Mouse (Mus musculus): ENCODE results near the gene Dhodh. TPM values are rescaled to one million over a fixed set of nuclear protein-coding genes. Genes with fewer than 3 reads are reported as not detected.
A peak's percentile ranks its signal among the peaks of the same experiment; 100 is the strongest.

Dhodh gene
- polyA plus RNA-seq, 1 experiment from 2014 or later: 34.7 TPM

DNA sequence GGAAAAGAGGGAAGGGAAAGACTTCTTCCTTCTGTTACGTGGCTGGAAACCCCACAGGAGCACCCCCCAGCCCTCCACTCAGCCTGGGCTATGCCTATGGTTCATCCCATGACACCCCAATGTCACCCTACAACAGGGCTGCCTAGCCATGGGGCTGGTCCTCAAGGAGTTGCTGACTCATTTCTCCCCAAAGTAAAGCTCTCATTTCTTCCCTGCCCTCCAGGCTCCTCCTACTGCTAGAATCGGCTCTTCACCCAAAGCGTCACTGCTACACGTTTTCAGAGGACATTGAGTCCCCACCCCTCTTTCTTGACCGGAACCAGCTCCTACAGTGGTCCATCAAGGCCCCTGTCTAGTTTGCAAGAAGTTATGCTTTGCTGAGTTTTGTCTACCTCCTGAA is 66.3 kb downstream of the Dhodh start:
- ATAC-seq (ENCODE audit: low read depth): no peak
- H3K27ac ChIP-seq (replicated peaks; ENCODE audit: low read depth, low read length): peak overlapping the region; percentile 48; the same call in 1 of the 2 replicates
- H3K4me2 ChIP-seq (ENCODE audit: low read depth, low read length): no peak overlapping the region
- no peak overlapping the region for H3K4me3 ChIP-seq (ENCODE audit: low read depth, low read length)
- H3K9ac ChIP-seq (ENCODE audit: low read depth, low read length): no peak overlapping the region
- H3K27me3 ChIP-seq (replicated peaks; ENCODE audit: control insufficient read depth, insufficient read depth, low read length): no peaks in the 10 kb centered on the region
- H3K9me3 ChIP-seq (ENCODE audit: control insufficient read depth, low read length): no peaks in the 10 kb centered on the region
- peaks cover 5% of the 10 kb centered on the region; the same call in 1 of the 2 replicates for H3K4me1 ChIP-seq (ENCODE audit: control insufficient read depth, insufficient read depth, low read length)
- H3K36me3 ChIP-seq (ENCODE audit: control insufficient read depth, insufficient read depth, low read length): peaks cover 17% of the 10 kb centered on the region
- WGBS: 63% methylated on average over 5 of the region's 5 CpGs
- DNase-seq (ENCODE audit: low spot score): no peak

Other genes with a start within 250 kb of the Dhodh start
- gene Pmfbp1, start 114.6 kb downstream of the Dhodh start, polyA plus RNA-seq (2014; fragmentation: Nextera tagmentation; extraction: Ambion mirVana): 0.08 and 0.38 TPM in 2 replicates
- gene Dhx38, start 42.8 kb downstream of the Dhodh start, polyA plus RNA-seq (2014; fragmentation: Nextera tagmentation; extraction: Ambion mirVana): 17.4 and 19.5 TPM in 2 replicates
- gene Txnl4b, start 42.8 kb downstream of the Dhodh start, polyA plus RNA-seq (2014; fragmentation: Nextera tagmentation; extraction: Ambion mirVana): 23.5 and 25.4 TPM in 2 replicates
- 2.3 and 4.3 TPM in 2 replicates for gene Hp, start 29.5 kb downstream of the Dhodh start, polyA plus RNA-seq (2014; fragmentation: Nextera tagmentation; extraction: Ambion mirVana)
- gene Pkd1l3, start 5.8 kb upstream of the Dhodh start, polyA plus RNA-seq (2014; fragmentation: Nextera tagmentation; extraction: Ambion mirVana): 0.24 TPM in 1 of 2 replicates, not detected in the other
- 118 and 136 TPM in 2 replicates for gene Ist1, start 84.6 kb upstream of the Dhodh start, polyA plus RNA-seq (2014; fragmentation: Nextera tagmentation; extraction: Ambion mirVana)
- gene Zfp821, start 96.9 kb upstream of the Dhodh start, polyA plus RNA-seq (2014; fragmentation: Nextera tagmentation; extraction: Ambion mirVana): 22.4 and 24.9 TPM in 2 replicates
- gene Atxn1l, start 129.1 kb upstream of the Dhodh start, polyA plus RNA-seq (2014; fragmentation: Nextera tagmentation; extraction: Ambion mirVana): 7.9 and 9.2 TPM in 2 replicates
- gene Ap1g1, start 169.9 kb upstream of the Dhodh start, polyA plus RNA-seq (2014; fragmentation: Nextera tagmentation; extraction: Ambion mirVana): 34.0 and 38.4 TPM in 2 replicates